Mouse (Mus musculus) layer of hippocampus, adult 2 months (tissue): Measurements from ENCODE around the gene Tubd1. TPM values are rescaled to one million over a fixed set of nuclear protein-coding genes. Genes with fewer than 3 reads are reported as not detected.
"Not testable (repeated sequence)": the region's sequence is repeated elsewhere in the genome, so short reads cannot be mapped to it uniquely, and the experiment has no call there.

Experiments
- DNase-seq, 2 experiments: peaks; one replicate each; pipeline ENCODE4 v3.0.0; 2022; ENCODE audit warnings: low spot score in 2 of 2
- H3K27ac ChIP-seq: fragments of 200-600 bp; 2 replicates; pipeline ENCODE4 v1.8.1; 2022
- H3K4me3 ChIP-seq: fragments of 200-600 bp; 2 replicates; pipeline ENCODE4 v1.8.1; 2022; ENCODE audit warnings: mild to moderate bottlenecking
- CTCF ChIP-seq: fragments of 200-600 bp; conservative IDR thresholded peaks from 2 replicates; pipeline ENCODE4 v1.8.1; 2022; ENCODE audit warnings: antibody characterized with exemption, mild to moderate bottlenecking, moderate library complexity
- long read RNA-seq, 2 experiments: library from polyadenylated mRNA; stranded (forward); transcript quantifications; one replicate each; pipeline ENCODE4 v2.0.0; 2021; ENCODE audit warnings: borderline mapping rate in 2 of 2
- total RNA-seq, 2 experiments: library from RNA; stranded (reverse); gene quantifications; 2 replicates each; pipeline ENCODE4 v1.2.3; 2021

Tubd1 gene
- 1 to 10 TPM; 6.0 to 8.2 TPM for total RNA-seq
- long read RNA-seq, experiment 1, partial matches to known transcripts = 1 of 4 reads
- long read RNA-seq, experiment 1, other reads (novel, unspliced or antisense) = 1 of 4 reads
- long read RNA-seq, experiment 2, transcript Tubd1-202 (9 exons, 1,871 nt) = major isoform, 5 of 8 reads
- long read RNA-seq, experiment 2, partial matches to known transcripts = 0 of 8 reads
- long read RNA-seq, experiment 2, other reads (novel, unspliced or antisense) = 2 of 8 reads

DNA sequence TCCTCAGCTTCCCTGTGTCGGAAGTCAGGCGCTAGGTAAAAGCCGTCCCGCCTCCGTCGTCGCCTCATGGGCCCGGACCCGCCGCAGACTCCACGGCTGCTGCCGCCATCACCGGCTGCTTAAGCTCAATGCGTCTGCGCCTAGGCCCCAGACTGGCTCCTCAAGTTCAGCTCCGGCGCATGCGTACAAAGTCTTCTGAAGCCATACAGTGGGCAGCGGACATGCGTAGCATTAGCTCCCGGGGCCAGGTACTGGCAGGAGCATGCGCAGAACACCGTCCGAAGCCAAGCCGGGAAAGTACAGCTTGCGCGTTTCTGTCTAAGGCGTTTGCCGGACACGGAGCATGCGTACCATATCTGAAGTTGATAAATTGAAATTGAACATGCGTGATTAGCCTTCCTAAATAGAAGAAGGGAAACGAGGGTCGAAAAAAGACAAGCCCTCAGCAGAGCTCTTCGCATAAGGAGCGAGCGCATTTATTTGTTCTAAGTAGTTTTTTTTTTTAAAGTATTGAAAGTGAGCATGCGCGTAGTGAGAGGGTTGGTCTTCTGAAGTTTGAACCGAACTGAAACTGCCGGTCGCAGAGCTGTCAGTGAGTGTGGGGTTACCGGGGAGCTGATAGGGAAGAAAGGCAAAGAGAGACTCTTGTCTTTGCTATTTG, at the start of gene Tubd1, which contains the start of gene Rps6kb1:
Gene Tubd1, plus strand, starts transcription at position 353 of the 661 bp plus-strand sequence.
Gene Rps6kb1, minus strand, starts transcription at position 167 of the 661 bp plus-strand sequence.
- TF ChIP-seq CTCF = no peak

DNA sequence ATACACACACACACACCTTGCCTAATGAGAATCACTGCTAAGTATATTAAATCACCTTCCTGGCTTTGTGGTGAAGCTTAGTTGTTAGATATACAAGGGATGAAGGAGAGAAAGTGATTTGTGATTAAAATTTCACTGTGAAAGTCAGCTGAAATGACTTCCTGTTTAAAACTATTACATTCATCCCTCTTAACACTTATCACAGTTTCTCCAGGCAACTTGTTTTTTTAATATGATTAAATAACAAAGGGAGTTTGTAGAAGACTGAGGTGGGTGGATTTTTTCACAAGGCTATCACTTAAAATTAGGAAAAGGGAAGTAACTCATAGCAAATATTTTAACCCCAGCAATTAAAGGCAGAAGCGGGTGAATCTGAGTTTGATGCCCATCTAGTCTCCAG, 47.4 kb upstream of the Tubd1 start:
- Histone ChIP-seq H3K27ac (no peak overlapping the region), H3K4me3 (no peak overlapping the region)
- TF ChIP-seq CTCF = no peak
- DNase-seq = no peak

More for the DNA sequence above, at the start of gene Tubd1, which contains the start of gene Rps6kb1:
- H3K4me3 ChIP-seq = peak within 1 kb of the TSS; percentile 89
- peak; percentile 99 to 100 for DNase-seq
- peak within 1 kb of the TSS; percentile 92 for H3K27ac ChIP-seq

DNA sequence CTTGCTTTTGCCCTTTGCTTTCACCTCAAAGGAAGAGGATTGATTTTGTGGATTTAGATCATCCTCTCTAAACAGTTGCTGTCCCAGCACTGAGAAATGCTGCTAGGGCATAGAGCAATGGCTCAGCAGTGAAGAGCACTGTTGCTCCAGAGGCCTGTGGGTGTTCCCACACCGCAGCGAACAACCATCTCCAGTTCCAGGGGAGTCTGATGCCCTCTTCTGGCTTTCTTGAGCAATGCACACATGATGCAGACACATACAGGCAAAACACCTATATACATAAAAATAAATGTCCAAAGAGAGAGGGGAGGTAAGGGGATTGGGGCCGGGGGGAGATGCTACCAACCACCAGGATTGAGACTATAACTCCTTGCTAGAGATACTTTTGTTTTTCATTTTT, 46.9 kb upstream of the Tubd1 start:
- DNase-seq = no peak
- peak; percentile 54 for TF ChIP-seq CTCF
- Histone ChIP-seq H3K27ac (no peak overlapping the region), H3K4me3 (no peak overlapping the region)

DNA sequence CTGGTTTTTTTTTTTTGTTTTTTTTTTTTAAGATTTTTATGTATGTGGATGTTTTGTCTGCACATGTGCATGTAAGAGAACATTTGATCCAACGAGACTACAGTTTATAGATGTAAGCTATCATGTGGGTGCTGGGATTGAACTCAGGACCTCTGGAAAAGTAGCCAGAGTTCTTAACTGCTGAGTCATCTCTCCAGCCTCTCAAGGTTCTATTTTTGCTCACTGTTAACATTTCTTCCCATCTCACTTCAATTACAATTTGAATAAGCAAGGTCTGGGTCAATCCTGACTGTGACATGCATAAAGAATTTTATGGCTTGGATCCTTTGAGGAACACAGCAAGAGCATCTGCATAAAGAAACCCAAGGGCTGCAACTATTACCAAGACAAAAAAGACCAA, 44.0 kb upstream of the Tubd1 start:
- no peak for TF ChIP-seq CTCF
- no peak overlapping the region for H3K4me3 ChIP-seq
- no peak for DNase-seq
- no peak overlapping the region for H3K27ac ChIP-seq

DNA sequence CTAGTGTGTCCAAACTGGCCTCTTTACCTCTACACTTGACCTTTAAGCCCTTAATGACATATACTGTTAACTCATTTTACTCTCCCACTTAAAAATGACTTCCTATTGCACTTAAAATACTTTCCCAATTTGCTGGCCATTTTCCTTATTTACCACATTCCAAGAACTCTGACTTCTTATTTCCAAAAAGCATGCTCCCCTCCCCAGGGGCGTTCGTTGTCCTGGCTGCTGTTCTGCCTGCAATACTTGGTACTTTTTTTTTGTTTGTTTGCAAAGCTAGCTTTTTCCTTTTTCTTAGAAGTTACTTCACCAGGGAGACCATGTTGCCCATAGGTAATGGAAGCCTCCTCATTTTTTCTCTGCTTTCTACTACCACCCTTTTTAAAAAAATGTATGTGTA, 41.7 kb upstream of the Tubd1 start:
- TF ChIP-seq CTCF = no peak
- H3K4me3 ChIP-seq = no peak overlapping the region
- no peak for DNase-seq
- H3K27ac ChIP-seq = no peak overlapping the region

DNA sequence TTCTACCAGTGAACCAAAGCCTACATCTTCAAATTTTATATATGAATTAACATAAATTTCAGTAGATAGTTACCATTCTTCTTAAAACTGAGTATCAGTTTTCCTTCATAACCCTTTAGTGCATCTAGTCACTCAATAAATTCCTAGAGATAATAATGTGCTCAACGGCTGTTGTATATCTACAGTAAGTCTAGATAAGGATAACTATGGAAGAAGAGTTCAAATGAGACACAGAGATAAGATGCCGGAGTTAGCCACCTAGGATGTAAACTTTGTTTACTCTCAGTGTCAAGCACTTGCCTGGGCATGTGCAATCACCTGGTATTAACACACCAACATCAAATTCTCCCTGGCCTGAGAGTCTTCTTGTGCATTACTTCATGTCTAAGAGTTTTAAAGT, 37.5 kb upstream of the Tubd1 start:
- DNase-seq = no peak
- TF ChIP-seq CTCF = no peak
- Histone ChIP-seq H3K4me3 (no peak overlapping the region), H3K27ac (no peak overlapping the region)

DNA sequence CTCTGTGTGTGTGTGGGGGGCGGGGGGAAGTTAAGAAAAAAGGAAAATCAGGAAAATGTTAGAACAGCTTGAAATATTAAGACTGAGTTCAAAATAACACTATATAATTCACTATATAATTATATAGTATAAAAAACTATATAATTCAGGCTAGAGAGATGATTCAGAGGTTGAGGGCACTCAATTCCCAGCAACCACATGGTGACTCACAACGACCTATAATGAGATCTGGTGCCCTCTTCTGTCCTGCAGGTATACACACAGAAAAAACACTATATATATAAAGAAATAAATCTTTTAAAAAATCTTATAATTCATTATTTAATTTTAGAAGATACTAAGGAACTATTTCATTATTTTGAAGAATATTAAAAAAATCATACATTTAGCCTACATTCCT, 36.8 kb upstream of the Tubd1 start:
- no peak for DNase-seq
- H3K4me3 ChIP-seq = no peak overlapping the region
- no peak for TF ChIP-seq CTCF
- H3K27ac ChIP-seq = no peak overlapping the region

DNA sequence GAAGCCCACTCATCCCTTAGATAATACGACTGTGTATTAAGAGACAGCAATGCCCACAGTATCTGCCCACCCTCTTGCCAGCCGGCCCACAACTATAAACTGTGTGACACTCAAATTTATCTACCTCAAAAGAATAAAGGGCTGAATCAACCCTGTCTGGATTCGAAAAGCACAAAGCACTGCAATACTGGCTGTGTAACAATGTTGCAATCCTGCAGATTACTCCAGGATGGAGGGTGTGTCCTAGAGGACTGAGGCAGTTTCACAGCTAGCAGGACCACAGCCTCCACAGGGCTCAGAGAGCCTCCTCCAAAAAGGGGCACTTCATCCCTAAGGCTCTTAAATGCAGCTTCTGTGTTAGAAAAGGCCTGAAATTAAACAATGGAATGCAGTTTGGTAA, 28.2 kb upstream of the Tubd1 start:
- DNase-seq = no peak
- no peak overlapping the region for H3K27ac ChIP-seq
- H3K4me3 ChIP-seq = no peak overlapping the region
- no peak for TF ChIP-seq CTCF

DNA sequence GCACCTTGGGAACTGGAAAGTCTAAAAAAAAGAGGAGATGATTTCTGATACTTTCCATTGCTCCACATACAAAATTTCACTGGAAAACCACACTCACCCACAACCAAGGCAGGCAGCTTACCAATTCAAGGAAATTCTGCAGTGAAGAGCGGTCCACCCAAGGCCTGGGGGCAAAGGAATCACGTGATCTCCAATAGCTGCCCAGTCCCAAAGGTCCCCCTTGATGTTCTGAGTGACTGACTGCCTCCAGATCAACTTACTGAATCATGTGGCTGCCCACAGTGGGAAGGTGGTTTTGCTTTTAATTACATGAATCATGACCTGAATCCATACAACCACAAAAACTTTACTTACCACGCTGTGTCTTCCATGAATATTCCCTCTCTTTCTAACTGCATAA, 27.6 kb upstream of the Tubd1 start:
- Histone ChIP-seq H3K27ac (no peak overlapping the region), H3K4me3 (no peak overlapping the region)
- no peak for DNase-seq
- no peak for TF ChIP-seq CTCF

DNA sequence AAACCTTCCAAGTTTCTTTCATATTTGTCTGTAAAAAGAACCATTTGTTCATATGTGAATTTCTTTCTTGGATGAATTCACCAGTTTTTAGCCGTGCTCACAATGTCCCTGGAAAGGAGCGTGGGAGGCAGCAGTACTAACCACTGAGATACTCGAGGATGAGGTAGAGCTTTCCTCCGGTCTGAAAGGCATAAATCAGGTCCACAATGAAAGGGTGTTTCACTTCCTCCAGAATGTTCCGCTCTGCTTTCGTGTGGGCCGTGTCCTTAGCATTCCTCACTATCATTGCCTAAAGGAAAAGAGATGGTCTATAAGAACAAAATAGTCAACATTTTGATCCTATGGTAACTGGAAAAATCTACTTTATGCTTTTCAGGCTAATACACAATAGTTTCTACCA, 25.0 kb upstream of the Tubd1 start:
- TF ChIP-seq CTCF = no peak
- Histone ChIP-seq H3K4me3 (no peak overlapping the region), H3K27ac (no peak overlapping the region)
- DNase-seq = no peak

DNA sequence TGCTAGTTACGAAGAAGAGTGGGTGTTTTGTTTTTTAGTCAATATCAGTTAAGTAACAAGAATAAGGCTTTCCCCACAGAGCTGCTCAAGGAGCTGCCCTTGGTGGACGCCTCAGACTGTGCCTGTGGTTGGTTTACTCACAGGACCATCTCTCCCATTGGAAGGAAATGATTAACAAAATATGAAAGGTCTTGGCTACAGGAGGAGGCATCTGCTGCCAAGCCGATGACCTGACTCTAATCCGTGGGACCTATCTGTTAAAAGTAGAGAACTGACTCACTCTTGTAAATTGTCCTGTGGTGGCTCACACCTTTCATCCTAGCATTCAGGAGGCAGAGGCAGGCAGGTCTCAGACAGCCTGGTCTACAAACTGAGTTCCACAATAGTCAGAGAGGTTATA, 17.3 kb upstream of the Tubd1 start:
- no peak overlapping the region for H3K4me3 ChIP-seq
- no peak for TF ChIP-seq CTCF
- no peak overlapping the region for H3K27ac ChIP-seq
- DNase-seq = no peak

DNA sequence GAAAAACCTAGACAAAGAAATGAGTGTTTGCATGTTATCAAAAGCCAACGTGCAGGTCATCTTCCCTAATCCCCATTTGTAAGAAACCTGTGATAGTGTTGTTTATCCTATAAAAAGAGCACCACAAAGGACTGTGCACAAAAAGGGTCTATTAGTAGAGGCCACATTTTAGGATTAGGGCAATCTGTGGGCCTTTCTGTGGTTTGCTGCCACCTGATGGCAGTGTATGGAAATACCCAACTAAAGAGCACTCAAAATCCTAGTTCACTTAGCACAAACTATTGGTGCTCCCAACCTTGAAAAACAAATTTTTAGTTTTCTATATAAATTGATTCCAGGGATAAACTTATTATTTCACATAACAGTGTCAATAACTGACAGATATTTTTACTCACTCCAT, 12.0 kb upstream of the Tubd1 start:
- no peak overlapping the region for H3K27ac ChIP-seq
- peak in 1 of 2 experiments; percentile 20 for DNase-seq
- peak; percentile 86 for TF ChIP-seq CTCF
- no peak overlapping the region for H3K4me3 ChIP-seq

DNA sequence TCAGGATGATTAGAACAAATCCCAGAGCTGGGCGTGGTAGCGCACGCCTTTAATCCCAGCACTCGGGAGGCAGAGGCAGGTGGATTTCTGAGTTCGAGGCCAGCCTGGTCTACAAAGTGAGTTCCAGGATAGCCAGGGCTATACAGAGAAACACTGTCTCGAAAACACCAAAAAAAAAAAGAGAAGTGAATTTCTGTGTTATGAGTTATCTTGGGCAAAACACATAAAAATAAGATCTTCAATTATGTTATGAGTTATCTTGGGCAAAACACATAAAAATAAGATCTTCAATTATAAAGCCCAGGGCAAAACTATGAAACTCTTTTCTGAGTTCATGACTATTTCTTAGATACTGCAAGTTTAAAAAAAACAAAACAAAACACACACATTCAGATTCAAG, 11.5 kb upstream of the Tubd1 start:
- H3K4me3 ChIP-seq, DNase-seq, H3K27ac ChIP-seq: not testable (repeated sequence)

DNA sequence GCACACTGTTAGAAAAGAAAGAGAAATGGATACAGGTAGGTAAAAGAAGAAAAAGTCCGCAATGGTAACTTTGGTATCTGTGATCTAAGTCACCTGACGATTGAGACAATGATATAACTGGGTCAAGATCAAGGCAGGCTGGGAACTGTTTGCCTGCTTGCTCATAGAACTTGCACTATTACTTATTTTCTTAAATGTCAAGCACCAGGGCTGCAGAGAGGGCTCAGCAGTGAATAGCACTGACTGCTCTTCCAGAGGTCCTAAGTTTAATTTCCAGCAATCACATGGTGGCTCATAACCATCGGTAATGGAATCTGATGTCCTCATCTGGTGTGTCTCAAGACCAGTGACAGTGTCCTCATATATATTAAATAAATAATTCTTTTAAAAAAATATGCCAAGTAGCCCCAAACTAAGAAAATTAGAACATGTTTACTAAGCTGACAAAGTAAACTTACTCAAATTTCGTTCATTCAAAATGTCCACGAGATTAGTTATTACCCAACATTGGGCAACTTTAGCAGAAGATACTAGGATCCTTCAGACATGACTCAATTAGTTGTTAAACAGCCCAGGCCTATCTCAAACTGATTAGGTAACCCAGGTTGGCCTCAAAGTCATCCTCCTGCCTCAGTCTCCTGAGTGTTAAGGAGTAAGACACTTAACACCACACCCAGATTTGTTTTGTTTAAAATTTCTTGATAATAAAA, 10.4 kb upstream of the Tubd1 start:
- no peak overlapping the region for H3K27ac ChIP-seq
- TF ChIP-seq CTCF = no peak
- H3K4me3 ChIP-seq = no peak overlapping the region
- no peak for DNase-seq
